Mouse (Mus musculus) G1E (cell line): ENCODE data around the gene Serpini1. TPM values are rescaled to one million over a fixed set of nuclear protein-coding genes. Genes with fewer than 3 reads are reported as not detected.

Experiments
- ATAC-seq: 2 replicates; pipeline ENCODE4 v1.8.0; 2016; ENCODE audit warnings: mild to moderate bottlenecking; ENCODE audit not compliant: insufficient number of reproducible peaks, poor library complexity, low FRiP score, severe bottlenecking; ENCODE audit errors: extremely low read depth
- DNase-seq: peaks from one replicate; pipeline ENCODE4 v3.0.0; 2012; ENCODE audit warnings: low spot score
- H3K27me3 ChIP-seq: 2 replicates; pipeline ENCODE4 v1.6.1; 2012; ENCODE audit warnings: mild to moderate bottlenecking, low read length, inconsistent platforms; ENCODE audit not compliant: insufficient read depth
- H3K36me3 ChIP-seq: replicated peaks from 2 replicates; pipeline ENCODE3; 2012; ENCODE audit warnings: mild to moderate bottlenecking, inconsistent platforms
- H3K4me1 ChIP-seq: 2 replicates; pipeline ENCODE4 v1.6.1; 2012; ENCODE audit warnings: low read depth, low read length, inconsistent platforms, mixed read lengths; ENCODE audit not compliant: insufficient read depth
- H3K4me3 ChIP-seq: 2 replicates; pipeline ENCODE4 v1.5.1; 2012; ENCODE audit warnings: low read depth, mild to moderate bottlenecking, inconsistent platforms, low read length, moderate library complexity, mixed read lengths
- H3K9me3 ChIP-seq: replicated peaks from 2 replicates; pipeline ENCODE4 v1.6.1; 2012; ENCODE audit warnings: inconsistent platforms
- CTCF ChIP-seq: IDR thresholded peaks from 2 replicates; pipeline ENCODE4 v1.5.1; 2012; ENCODE audit warnings: low read depth, low read length, inconsistent platforms, mixed read lengths
- GATA1 ChIP-seq: IDR thresholded peaks from 2 replicates; pipeline ENCODE4 v1.6.1; 2012; ENCODE audit warnings: borderline replicate concordance, low read length, inconsistent platforms, mixed read lengths
- GATA2 ChIP-seq: IDR thresholded peaks from 2 replicates; pipeline ENCODE4 v1.6.1; 2012; ENCODE audit warnings: low read depth, low read length, inconsistent platforms, borderline replicate concordance
- POLR2AphosphoS5 ChIP-seq: IDR thresholded peaks from 2 replicates; pipeline ENCODE4 v1.6.1; 2012; ENCODE audit warnings: low read depth, low read length, inconsistent platforms; ENCODE audit not compliant: insufficient replicate concordance
- TAL1 ChIP-seq: conservative IDR thresholded peaks from 2 replicates; pipeline ENCODE4 v1.6.1; 2012; ENCODE audit warnings: low read depth, low read length, inconsistent platforms, mixed read lengths
- polyA plus RNA-seq: library from polyadenylated mRNA; stranded (reverse); fragments of >175 nt; gene quantifications from 2 replicates; pipeline ENCODE4 v1.2.3, GENCODE M21; 2012
- total RNA-seq, 2 experiments: library from RNA; stranded (forward) in 1 of 2; stranded (reverse) in 1 of 2; fragments of 200-1000 nt in 1 of 2; fragments of >200 nt in 1 of 2; fragmentation: Nextera tagmentation in 1 of 2; gene quantifications; 2 replicates each; pipeline ENCODE4 v1.2.3; 2014 to 2017

The Serpini1 gene
- not detected in 2 replicates for total RNA-seq (2014; fragmentation: Nextera tagmentation)
- 0.12 and 0.55 TPM in 2 replicates for total RNA-seq (2017)
- not detected in 2 replicates for polyA plus RNA-seq

- no peaks in the 10 kb centered on the region for H3K9me3 ChIP-seq
- H3K4me3 ChIP-seq = peak within 1 kb of the TSS; percentile 94
- peaks cover 2% of the 10 kb centered on the region for H3K36me3 ChIP-seq
- TF ChIP-seq TAL1 (no peak), GATA2 (no peak), CTCF (no peak), POLR2AphosphoS5 (no peak), GATA1 (no peak)
- H3K27me3 ChIP-seq = no peaks in the 10 kb centered on the region
- DNase-seq = peak; percentile 75
- ATAC-seq = peak; percentile 76
- H3K4me1 ChIP-seq = peaks cover 18% of the 10 kb centered on the region
Observed at GRCm38 (mm10) chr3:75557292-75557691, at the start of gene Serpini1. Gene Serpini1, plus strand, starts transcription at chr3:75557547.

GRCm38 (mm10) chr3:75517631-75518250 is 39.6 kb upstream of the Serpini1 start:
- TF ChIP-seq CTCF (0 out of 2 replicates have a peak, but pooled peaks have one; percentile 43), GATA2 (no peak)
- ATAC-seq (peak; percentile 76), DNase-seq (no peak)
- no peaks in the 10 kb centered on the region for H3K27me3 ChIP-seq
- peaks cover 46% of the 10 kb centered on the region for H3K36me3 ChIP-seq
- H3K4me1 ChIP-seq = no peaks in the 10 kb centered on the region
- no peak overlapping the region for H3K4me3 ChIP-seq
- no peaks in the 10 kb centered on the region for H3K9me3 ChIP-seq

DNA sequence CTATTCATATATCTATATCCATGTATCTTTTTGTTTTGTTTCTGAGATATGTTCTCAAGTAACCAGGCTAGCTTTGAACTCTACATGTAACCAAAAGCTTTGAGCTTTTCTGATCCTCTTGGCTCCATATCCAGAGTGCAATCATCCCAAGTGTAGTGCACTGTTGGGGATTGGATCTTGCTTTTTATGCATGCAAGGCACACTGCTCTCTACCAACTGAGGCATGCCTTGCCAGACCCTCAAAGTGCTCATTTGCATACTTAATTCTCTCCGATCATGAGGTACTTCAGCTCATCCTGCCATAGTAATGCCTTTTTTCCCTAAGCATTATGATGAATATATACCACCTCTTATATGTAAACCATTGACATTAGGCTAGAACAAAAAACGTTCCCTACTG is 36.0 kb upstream of the Serpini1 start:
- no peaks in the 10 kb centered on the region for H3K4me1 ChIP-seq
- no peak for TF ChIP-seq POLR2AphosphoS5
- no peak for TF ChIP-seq CTCF
- no peak for TF ChIP-seq TAL1
- TF ChIP-seq GATA2 = no peak
- TF ChIP-seq GATA1 = no peak
- no peaks in the 10 kb centered on the region for H3K9me3 ChIP-seq
- DNase-seq (no peak), ATAC-seq (no peak)
- H3K4me3 ChIP-seq = no peak overlapping the region
- H3K36me3 ChIP-seq = peaks cover 49% of the 10 kb centered on the region
- no peaks in the 10 kb centered on the region for H3K27me3 ChIP-seq

DNA sequence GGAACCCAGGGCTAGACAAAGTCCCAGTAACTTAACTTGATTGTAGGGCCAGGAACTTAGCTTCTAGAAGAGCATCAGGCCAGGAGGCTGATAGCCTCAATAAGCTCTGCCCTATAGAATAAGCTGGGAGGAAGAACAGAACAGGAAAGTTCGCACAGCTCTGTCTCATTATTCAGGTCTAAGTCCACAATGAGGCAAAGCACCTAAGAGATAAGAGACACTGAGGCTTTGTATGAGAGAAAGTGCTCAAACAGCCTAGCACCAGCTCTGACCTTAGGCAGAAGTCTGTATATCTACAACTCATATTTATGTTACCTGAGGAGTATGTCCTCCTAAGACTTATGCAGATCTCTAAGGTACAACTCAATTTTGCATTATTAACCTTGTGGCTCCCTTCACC is 34.8 kb upstream of the Serpini1 start:
- TF ChIP-seq GATA1 (no peak), TAL1 (no peak), GATA2 (no peak), CTCF (no peak), POLR2AphosphoS5 (no peak)
- DNase-seq (no peak), ATAC-seq (no peak)
- H3K36me3 ChIP-seq = peaks cover 58% of the 10 kb centered on the region
- H3K9me3 ChIP-seq = no peaks in the 10 kb centered on the region
- H3K4me1 ChIP-seq = no peaks in the 10 kb centered on the region
- H3K27me3 ChIP-seq = no peaks in the 10 kb centered on the region
- no peak overlapping the region for H3K4me3 ChIP-seq

DNA sequence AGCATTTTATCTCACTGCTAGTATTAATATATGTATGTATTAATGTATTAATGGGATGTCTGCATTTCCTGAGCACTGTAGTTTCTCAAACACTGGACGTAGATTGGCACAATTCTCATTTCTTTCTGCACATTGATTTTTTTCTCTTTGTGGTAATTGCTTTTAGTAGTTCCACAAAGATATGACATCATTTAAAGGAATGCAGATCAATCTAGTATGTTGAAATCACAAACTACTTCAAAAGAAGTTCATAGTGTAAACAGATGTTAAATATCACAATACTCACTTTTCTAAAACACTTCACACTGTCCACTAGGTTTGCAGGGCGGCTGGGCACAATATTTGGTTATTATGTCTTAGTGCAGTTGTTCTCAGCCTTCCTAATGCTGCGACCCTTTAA is 26.3 kb upstream of the Serpini1 start:
- no peaks in the 10 kb centered on the region for H3K27me3 ChIP-seq
- ATAC-seq = no peak
- peaks cover 30% of the 10 kb centered on the region for H3K36me3 ChIP-seq
- no peak for TF ChIP-seq GATA2
- TF ChIP-seq GATA1 = no peak
- no peak for TF ChIP-seq POLR2AphosphoS5
- no peak for TF ChIP-seq TAL1
- no peak for TF ChIP-seq CTCF
- no peak overlapping the region for H3K4me3 ChIP-seq
- DNase-seq = no peak
- H3K9me3 ChIP-seq = no peaks in the 10 kb centered on the region
- H3K4me1 ChIP-seq = peaks cover 6% of the 10 kb centered on the region; the same call in 1 of the 2 replicates

DNA sequence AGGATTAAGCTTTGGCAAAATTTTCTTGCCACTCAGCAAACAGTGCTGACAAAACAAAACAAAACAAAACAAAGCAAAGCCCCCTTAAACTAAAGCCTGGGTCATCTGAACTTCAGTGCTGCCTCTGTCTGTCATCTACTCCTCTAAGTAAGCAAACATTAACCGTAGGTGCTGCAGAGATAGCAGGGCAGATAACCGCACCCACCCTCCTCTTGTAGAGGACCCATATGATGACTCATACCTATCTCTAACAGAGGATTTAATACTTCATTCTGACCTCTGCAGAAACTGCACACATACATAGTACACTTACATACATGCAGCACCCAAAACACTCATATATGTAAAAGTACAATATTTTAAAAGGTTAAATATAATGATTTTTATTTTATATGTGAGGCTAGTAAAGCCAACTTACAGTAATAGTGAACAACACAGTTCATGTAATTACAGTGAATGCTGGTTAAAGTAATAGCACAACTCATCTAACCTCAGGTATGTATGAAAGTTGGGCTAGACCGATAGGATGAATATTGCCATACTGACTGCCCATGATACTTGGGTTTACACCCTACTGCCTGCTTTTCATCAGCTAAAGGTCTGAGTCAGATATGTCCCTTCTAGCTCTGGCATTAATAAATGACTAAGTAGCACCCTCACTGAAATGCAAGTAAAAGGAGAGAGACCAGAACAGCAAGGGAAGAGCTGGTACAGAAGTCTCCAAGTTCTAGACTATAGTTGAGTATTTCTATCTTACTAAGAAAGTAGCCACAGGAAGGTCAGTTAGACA is 23.1 kb upstream of the Serpini1 start:
- Histone ChIP-seq H3K36me3 (peaks cover 21% of the 10 kb centered on the region), H3K9me3 (no peaks in the 10 kb centered on the region), H3K4me1 (peaks cover 6% of the 10 kb centered on the region; the same call in 1 of the 2 replicates), H3K27me3 (no peaks in the 10 kb centered on the region), H3K4me3 (no peak overlapping the region)
- ATAC-seq (peak; percentile 60), DNase-seq (no peak)
- TF ChIP-seq TAL1 = no peak
- TF ChIP-seq GATA2 = no peak
- TF ChIP-seq POLR2AphosphoS5 = no peak
- TF ChIP-seq CTCF = no peak
- TF ChIP-seq GATA1 = no peak
